Mouse (Mus musculus): ENCODE results near the gene Ankle1. TPM values are rescaled to one million over a fixed set of nuclear protein-coding genes. Genes with fewer than 3 reads are reported as not detected.

Gene Ankle1
- polyA plus RNA-seq, 2 experiments: 17.0 to 60.7 TPM

- peaks cover 8% of the 10 kb centered on the region for H3K4me1 ChIP-seq (ENCODE audit: control insufficient read depth, insufficient read depth, low read length)
- no peak for TF ChIP-seq POLR2A (IDR thresholded peaks at IDR 0.05; ENCODE audit: borderline replicate concordance, extremely low read depth, insufficient read depth, insufficient read length)
Observed at GRCm38 (mm10) chr8:71457659-71458270, 52.0 kb downstream of the Ankle1 start.

More at GRCm38 (mm10) chr8:71457659-71458270, 52.0 kb downstream of the Ankle1 start:
- H3K36me3 ChIP-seq (ENCODE audit: control insufficient read depth, insufficient read depth, low read length): peaks cover 48% of the 10 kb centered on the region
- H3K27me3 ChIP-seq (ENCODE audit: control insufficient read depth, insufficient read depth, low read length): no peaks in the 10 kb centered on the region
- H3K4me2 ChIP-seq (replicated peaks; ENCODE audit: low read depth, low read length, severe bottlenecking): no peak overlapping the region
- ATAC-seq (ENCODE audit: low FRiP score, low read depth): no peak
- no peaks in the 10 kb centered on the region for H3K9me3 ChIP-seq (ENCODE audit: control insufficient read depth, low read length)
- no peak overlapping the region for H3K27ac ChIP-seq (replicated peaks; ENCODE audit: low read depth, low read length)
- no peak for DNase-seq (ENCODE audit: low spot score)
- H3K4me3 ChIP-seq (replicated peaks; ENCODE audit: low read length): no peak overlapping the region
- no peak overlapping the region for H3K9ac ChIP-seq (ENCODE audit: low read depth, low read length, severe bottlenecking)
- 82% methylated on average over 20 of the region's 20 CpGs for WGBS

Other genes starting within 250 kb of the Ankle1 start
- 46.1 and 57.2 TPM in 2 replicates for gene Myo9b, start 133.3 kb upstream of the Ankle1 start, polyA plus RNA-seq (2012; rRNA removed)
- gene Myo9b, start 133.3 kb upstream of the Ankle1 start, polyA plus RNA-seq (2014; fragmentation: Nextera tagmentation; extraction: Ambion mirVana): 28.7 and 29.4 TPM in 2 replicates
- gene Haus8, start 133.1 kb upstream of the Ankle1 start, polyA plus RNA-seq (2012; rRNA removed): 21.7 and 30.8 TPM in 2 replicates
- gene Haus8, start 133.1 kb upstream of the Ankle1 start, polyA plus RNA-seq (2014; fragmentation: Nextera tagmentation; extraction: Ambion mirVana): 41.9 and 49.7 TPM in 2 replicates
- gene Use1, start 39.2 kb upstream of the Ankle1 start, polyA plus RNA-seq (2012; rRNA removed): 158 and 189 TPM in 2 replicates
- gene Use1, start 39.2 kb upstream of the Ankle1 start, polyA plus RNA-seq (2014; fragmentation: Nextera tagmentation; extraction: Ambion mirVana): 114 and 128 TPM in 2 replicates
- gene Ocel1, start 34.7 kb upstream of the Ankle1 start, polyA plus RNA-seq (2012; rRNA removed): 4.2 and 4.6 TPM in 2 replicates
- 3.8 and 4.3 TPM in 2 replicates for gene Ocel1, start 34.7 kb upstream of the Ankle1 start, polyA plus RNA-seq (2014; fragmentation: Nextera tagmentation; extraction: Ambion mirVana)
- 80.8 and 113 TPM in 2 replicates for gene Nr2f6, start 24.1 kb upstream of the Ankle1 start, polyA plus RNA-seq (2012; rRNA removed)
- gene Nr2f6, start 24.1 kb upstream of the Ankle1 start, polyA plus RNA-seq (2014; fragmentation: Nextera tagmentation; extraction: Ambion mirVana): 63.1 and 66.9 TPM in 2 replicates
- gene Ushbp1, start 10.2 kb upstream of the Ankle1 start, polyA plus RNA-seq (2012; rRNA removed): 15.7 and 16.7 TPM in 2 replicates
- 7.6 and 9.1 TPM in 2 replicates for gene Ushbp1, start 10.2 kb upstream of the Ankle1 start, polyA plus RNA-seq (2014; fragmentation: Nextera tagmentation; extraction: Ambion mirVana)
- 117 and 122 TPM in 2 replicates for gene Babam1, start 9.1 kb upstream of the Ankle1 start, polyA plus RNA-seq (2012; rRNA removed)
- 87.7 and 88.6 TPM in 2 replicates for gene Babam1, start 9.1 kb upstream of the Ankle1 start, polyA plus RNA-seq (2014; fragmentation: Nextera tagmentation; extraction: Ambion mirVana)
- gene Abhd8, start 57.6 kb downstream of the Ankle1 start, polyA plus RNA-seq (2012; rRNA removed): 72.6 and 88.1 TPM in 2 replicates
- 48.6 and 57.1 TPM in 2 replicates for gene Abhd8, start 57.6 kb downstream of the Ankle1 start, polyA plus RNA-seq (2014; fragmentation: Nextera tagmentation; extraction: Ambion mirVana)
- 62.3 and 70.6 TPM in 2 replicates for gene Mrpl34, start 58.9 kb downstream of the Ankle1 start, polyA plus RNA-seq (2012; rRNA removed)
- 121 and 130 TPM in 2 replicates for gene Mrpl34, start 58.9 kb downstream of the Ankle1 start, polyA plus RNA-seq (2014; fragmentation: Nextera tagmentation; extraction: Ambion mirVana)
- gene Dda1, start 63.2 kb downstream of the Ankle1 start, polyA plus RNA-seq (2012; rRNA removed): 101 and 127 TPM in 2 replicates
- 94.6 and 99.6 TPM in 2 replicates for gene Dda1, start 63.2 kb downstream of the Ankle1 start, polyA plus RNA-seq (2014; fragmentation: Nextera tagmentation; extraction: Ambion mirVana)
- gene Ano8, start 80.0 kb downstream of the Ankle1 start, polyA plus RNA-seq (2012; rRNA removed): 37.2 and 43.3 TPM in 2 replicates
- gene Ano8, start 80.0 kb downstream of the Ankle1 start, polyA plus RNA-seq (2014; fragmentation: Nextera tagmentation; extraction: Ambion mirVana): 1.8 and 3.0 TPM in 2 replicates
- 41.6 and 59.5 TPM in 2 replicates for gene Gtpbp3, start 82.1 kb downstream of the Ankle1 start, polyA plus RNA-seq (2012; rRNA removed)
- 5.9 and 6.8 TPM in 2 replicates for gene Gtpbp3, start 82.1 kb downstream of the Ankle1 start, polyA plus RNA-seq (2014; fragmentation: Nextera tagmentation; extraction: Ambion mirVana)
- 59.8 and 77.7 TPM in 2 replicates for gene Plvap, start 105.7 kb downstream of the Ankle1 start, polyA plus RNA-seq (2012; rRNA removed)
- gene Plvap, start 105.7 kb downstream of the Ankle1 start, polyA plus RNA-seq (2014; fragmentation: Nextera tagmentation; extraction: Ambion mirVana): 53.2 and 57.2 TPM in 2 replicates
- gene Ccdc194, start 119.7 kb downstream of the Ankle1 start, polyA plus RNA-seq (2012; rRNA removed): 1.3 and 1.6 TPM in 2 replicates
- gene Ccdc194, start 119.7 kb downstream of the Ankle1 start, polyA plus RNA-seq (2014; fragmentation: Nextera tagmentation; extraction: Ambion mirVana): 0.57 and 1.2 TPM in 2 replicates
- gene Bst2, start 131.4 kb downstream of the Ankle1 start, polyA plus RNA-seq (2012; rRNA removed): 47.2 and 50.6 TPM in 2 replicates
- 12.4 and 16.5 TPM in 2 replicates for gene Bst2, start 131.4 kb downstream of the Ankle1 start, polyA plus RNA-seq (2014; fragmentation: Nextera tagmentation; extraction: Ambion mirVana)
- 107 and 169 TPM in 2 replicates for gene Mvb12a, start 136.9 kb downstream of the Ankle1 start, polyA plus RNA-seq (2012; rRNA removed)
- 104 and 107 TPM in 2 replicates for gene Mvb12a, start 136.9 kb downstream of the Ankle1 start, polyA plus RNA-seq (2014; fragmentation: Nextera tagmentation; extraction: Ambion mirVana)
- gene Tmem221, start 152.9 kb downstream of the Ankle1 start, polyA plus RNA-seq (2012; rRNA removed): 0.34 and 0.59 TPM in 2 replicates
- 0.48 and 0.89 TPM in 2 replicates for gene Tmem221, start 152.9 kb downstream of the Ankle1 start, polyA plus RNA-seq (2014; fragmentation: Nextera tagmentation; extraction: Ambion mirVana)
- gene Nxnl1, start 160.6 kb downstream of the Ankle1 start, polyA plus RNA-seq (2012; rRNA removed): not detected in 2 replicates
- gene Nxnl1, start 160.6 kb downstream of the Ankle1 start, polyA plus RNA-seq (2014; fragmentation: Nextera tagmentation; extraction: Ambion mirVana): 0.25 TPM in 1 of 2 replicates, not detected in the other
- 87.8 and 133 TPM in 2 replicates for gene Slc27a1, start 162.9 kb downstream of the Ankle1 start, polyA plus RNA-seq (2012; rRNA removed)
- gene Slc27a1, start 162.9 kb downstream of the Ankle1 start, polyA plus RNA-seq (2014; fragmentation: Nextera tagmentation; extraction: Ambion mirVana): 24.3 and 25.9 TPM in 2 replicates
- 141 and 216 TPM in 2 replicates for gene Pgls, start 186.2 kb downstream of the Ankle1 start, polyA plus RNA-seq (2012; rRNA removed)
- 249 and 255 TPM in 2 replicates for gene Pgls, start 186.2 kb downstream of the Ankle1 start, polyA plus RNA-seq (2014; fragmentation: Nextera tagmentation; extraction: Ambion mirVana)
- gene Fam129c, start 191.6 kb downstream of the Ankle1 start, polyA plus RNA-seq (2012; rRNA removed): 7.5 and 7.8 TPM in 2 replicates
- 2.9 and 3.3 TPM in 2 replicates for gene Fam129c, start 191.6 kb downstream of the Ankle1 start, polyA plus RNA-seq (2014; fragmentation: Nextera tagmentation; extraction: Ambion mirVana)
- gene Colgalt1, start 205.0 kb downstream of the Ankle1 start, polyA plus RNA-seq (2012; rRNA removed): 240 and 285 TPM in 2 replicates
- gene Colgalt1, start 205.0 kb downstream of the Ankle1 start, polyA plus RNA-seq (2014; fragmentation: Nextera tagmentation; extraction: Ambion mirVana): 114 and 116 TPM in 2 replicates

Data from limb, embryonic 14.5 days (tissue).